Mouse (Mus musculus) telencephalon, adult 2 months (tissue): ENCODE results near the gene Slc12a8.

Experiments
- DNase-seq: peaks from one replicate; pipeline ENCODE4 v3.0.0-alpha.2; 2011; ENCODE audit warnings: low read depth, low spot score

The Slc12a8 gene

GRCm38 (mm10) chr16:33697576-33698276, 180.6 kb downstream of the Slc12a8 start:
- no peak for DNase-seq

DNA sequence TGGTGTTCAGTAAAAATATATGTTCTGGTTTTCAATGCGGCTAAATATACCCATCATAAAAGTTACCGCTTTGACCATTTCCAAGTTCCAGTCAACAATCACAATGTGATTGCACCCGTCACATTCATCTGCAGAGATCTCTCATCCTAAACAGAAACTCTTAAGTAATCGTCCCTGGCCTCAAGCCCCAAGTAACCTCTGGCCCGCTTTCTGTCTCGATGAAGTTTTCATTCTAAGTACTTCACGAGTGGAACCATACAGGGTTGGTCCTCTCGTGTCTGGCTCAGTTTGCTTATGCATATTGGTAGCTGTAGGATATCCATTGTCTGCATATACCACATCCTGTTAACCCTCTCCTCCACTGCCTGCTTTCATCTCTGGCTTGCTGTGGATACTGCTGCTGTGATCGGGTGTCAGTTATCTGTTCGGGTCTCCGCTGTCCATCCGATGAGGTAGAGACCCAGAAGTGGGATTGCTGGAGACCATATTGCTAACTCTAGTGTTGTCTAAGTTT, 181.2 kb downstream of the Slc12a8 start:
- DNase-seq: no peak

GRCm38 (mm10) chr16:33700584-33700983, 183.5 kb downstream of the Slc12a8 start:
- no peak for DNase-seq

DNA sequence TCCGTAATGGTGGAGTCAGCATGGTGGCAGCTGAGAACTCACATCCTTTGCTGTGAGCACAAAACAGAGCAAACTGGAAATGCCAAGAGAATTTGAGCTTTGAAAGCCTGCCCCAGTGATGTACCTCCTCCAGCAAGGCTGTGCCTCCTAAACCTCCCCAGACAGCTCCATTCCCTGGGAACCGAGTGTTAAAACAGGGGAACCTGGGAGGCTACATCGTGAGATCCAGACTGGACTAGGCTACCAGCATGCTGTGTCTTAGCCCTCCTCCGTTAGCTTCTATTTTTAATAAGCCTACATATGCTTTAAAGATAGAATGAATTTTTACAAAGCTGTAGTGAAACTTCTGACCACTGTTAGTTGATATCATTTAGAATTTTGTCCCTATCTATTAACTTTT, 184.7 kb downstream of the Slc12a8 start:
- no peak for DNase-seq

- no peak for DNase-seq
Observed at GRCm38 (mm10) chr16:33704289-33704688, 187.2 kb downstream of the Slc12a8 start.

DNA sequence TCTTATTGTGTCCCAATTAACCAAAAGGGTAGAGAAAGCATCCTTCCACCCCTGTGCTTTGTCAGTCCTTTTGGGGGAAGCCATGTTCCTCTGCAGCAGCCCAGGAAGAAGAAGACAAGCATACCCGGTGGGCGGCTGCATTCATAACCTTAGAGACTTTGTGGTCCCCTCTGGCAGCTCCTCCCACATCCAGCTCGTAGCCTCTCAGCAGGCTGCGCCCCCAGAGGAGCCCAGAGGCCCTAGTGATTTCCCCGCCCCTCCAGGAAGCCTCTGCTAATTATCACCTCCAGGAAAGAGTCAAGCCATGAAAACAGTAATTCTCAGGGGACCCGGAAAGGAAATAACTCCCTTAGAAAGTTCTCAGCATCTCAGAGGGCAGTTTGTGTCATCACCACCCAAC, 188.1 kb downstream of the Slc12a8 start:
- no peak for DNase-seq

- no peak for DNase-seq
Observed at GRCm38 (mm10) chr16:33706111-33706890, 189.2 kb downstream of the Slc12a8 start.

GRCm38 (mm10) chr16:33708031-33708430, 190.9 kb downstream of the Slc12a8 start:
- no peak for DNase-seq

- DNase-seq: no peak
Observed at GRCm38 (mm10) chr16:33708585-33709397, 191.7 kb downstream of the Slc12a8 start.
